Mouse (Mus musculus) hindbrain, postnatal 0 days (tissue): Measurements from ENCODE around the gene Ptgfrn. TPM values are rescaled to one million over a fixed set of nuclear protein-coding genes. Genes with fewer than 3 reads are reported as not detected.

ENCODE experiments used
- ATAC-seq: fragments of 200-750 bp; cut with Nextera tagmentation; 2 replicates; pipeline ENCODE4 v1.8.0; 2017; ENCODE audit warnings: mild to moderate bottlenecking, moderate TSS enrichment, moderate library complexity
- DNase-seq: peaks from one replicate; pipeline ENCODE4 v3.0.0-alpha.2; 2015; ENCODE audit warnings: low spot score
- H3K27ac ChIP-seq: fragments of 300-500 bp; sonication (generic); 2 replicates; pipeline ENCODE4 v1.5.1; 2014; ENCODE audit warnings: mild to moderate bottlenecking
- H3K27me3 ChIP-seq: fragments of 300-500 bp; sonication (generic); 2 replicates; pipeline ENCODE4 v1.6.1; 2014; ENCODE audit warnings: low read length, mixed read lengths; ENCODE audit not compliant: insufficient read depth
- H3K36me3 ChIP-seq: fragments of 300-500 bp; sonication (generic); 2 replicates; pipeline ENCODE4 v1.6.1; 2014; ENCODE audit warnings: low read length, mixed read lengths; ENCODE audit not compliant: insufficient read depth
- H3K4me1 ChIP-seq: fragments of 300-500 bp; sonication (generic); 2 replicates; pipeline ENCODE4 v1.6.1; 2014; ENCODE audit warnings: antibody characterized with exemption, low read length, mixed read lengths; ENCODE audit not compliant: insufficient read depth
- H3K4me2 ChIP-seq: fragments of 300-500 bp; sonication (generic); 2 replicates; pipeline ENCODE4 v1.6.1; 2014; ENCODE audit warnings: low read depth, mild to moderate bottlenecking, low read length, moderate library complexity, mixed read lengths
- H3K4me3 ChIP-seq: fragments of 300-500 bp; sonication (generic); 2 replicates; pipeline ENCODE4 v1.5.1; 2014; ENCODE audit warnings: low read length
- H3K9ac ChIP-seq: fragments of 300-500 bp; sonication (generic); replicated peaks from 2 replicates; pipeline ENCODE4 v1.6.1; 2014; ENCODE audit warnings: mild to moderate bottlenecking, low read length, moderate library complexity, mixed read lengths
- H3K9me3 ChIP-seq: fragments of 300-500 bp; sonication (generic); 2 replicates; pipeline ENCODE4 v1.6.1; 2016; ENCODE audit warnings: low read length, mixed read lengths
- CTCF ChIP-seq: IDR thresholded peaks from 2 replicates; pipeline ENCODE4 v1.5.1; 2016; ENCODE audit warnings: antibody characterized with exemption, control low read depth, low read depth
- WGBS: fragments of 180-500 bp; shearing (Covaris S2); extraction: QIAGEN DNeasy Blood & Tissue Kit; methylation state at CpG from one replicate; pipeline ENCODE4 v1.1.7; 2014; 5-methylcytosine and 5-hydroxymethylcytosine counted together
- polyA plus RNA-seq: library from polyadenylated mRNA; unstranded; fragments of >200 nt; fragmentation: Nextera tagmentation; extraction: Ambion mirVana; gene quantifications from 2 replicates; pipeline ENCODE4 v1.2.1, GENCODE M21; 2015
- total RNA-seq: library from RNA; depleted of rRNA; stranded (reverse); fragments of >200 nt; gene quantifications from 2 replicates; pipeline ENCODE4 v1.2.3, GENCODE M21; 2014; rRNA removed

Gene Ptgfrn
- total and polyA plus RNA-seq, 2 experiments from 2014 or later: 4.1 to 51.0 TPM

GRCm38 (mm10) chr3:100993158-100993557, 116.9 kb downstream of the Ptgfrn start:
- WGBS: 72% methylated on average over 7 of the region's 7 CpGs
- Histone ChIP-seq H3K4me2 (no peak overlapping the region), H3K9me3 (no peaks in the 10 kb centered on the region), H3K27ac (no peak overlapping the region), H3K9ac (no peak overlapping the region), H3K36me3 (no peaks in the 10 kb centered on the region), H3K27me3 (no peaks in the 10 kb centered on the region), H3K4me3 (no peak overlapping the region), H3K4me1 (no peaks in the 10 kb centered on the region; the same call in none of the 2 replicates)
- no peak for TF ChIP-seq CTCF
- DNase-seq (no peak), ATAC-seq (no peak)

Other genes starting within 250 kb of the Ptgfrn start
- 9.0 and 9.9 TPM in 2 replicates for gene Trim45, start 188.1 kb downstream of the Ptgfrn start, total RNA-seq
- 5.2 and 5.9 TPM in 2 replicates for gene Trim45, start 188.1 kb downstream of the Ptgfrn start, polyA plus RNA-seq
- 6.7 and 8.4 TPM in 2 replicates for gene Ttf2, start 140.6 kb downstream of the Ptgfrn start, total RNA-seq
- gene Ttf2, start 140.6 kb downstream of the Ptgfrn start, polyA plus RNA-seq: 3.3 and 3.9 TPM in 2 replicates
- gene Cd101, start 80.7 kb downstream of the Ptgfrn start, total RNA-seq: 0.36 and 0.68 TPM in 2 replicates
- gene Cd101, start 80.7 kb downstream of the Ptgfrn start, polyA plus RNA-seq: 0.13 TPM in 1 of 2 replicates, not detected in the other
- gene Cd2, start 177.7 kb upstream of the Ptgfrn start, total RNA-seq: not detected in 2 replicates
- gene Cd2, start 177.7 kb upstream of the Ptgfrn start, polyA plus RNA-seq: not detected in 2 replicates